Mouse (Mus musculus) monocyte, adult 2 months (primary cell): ENCODE results near the gene Zfp839.
A peak's percentile ranks its signal among the peaks of the same experiment; 100 is the strongest.

Experiments used
- DNase-seq, 2 experiments: peaks; one replicate each; pipeline ENCODE4 v3.0.0; 2022; ENCODE audit warnings: low spot score in 2 of 2, low read depth in 1 of 2

Gene Zfp839

DNA sequence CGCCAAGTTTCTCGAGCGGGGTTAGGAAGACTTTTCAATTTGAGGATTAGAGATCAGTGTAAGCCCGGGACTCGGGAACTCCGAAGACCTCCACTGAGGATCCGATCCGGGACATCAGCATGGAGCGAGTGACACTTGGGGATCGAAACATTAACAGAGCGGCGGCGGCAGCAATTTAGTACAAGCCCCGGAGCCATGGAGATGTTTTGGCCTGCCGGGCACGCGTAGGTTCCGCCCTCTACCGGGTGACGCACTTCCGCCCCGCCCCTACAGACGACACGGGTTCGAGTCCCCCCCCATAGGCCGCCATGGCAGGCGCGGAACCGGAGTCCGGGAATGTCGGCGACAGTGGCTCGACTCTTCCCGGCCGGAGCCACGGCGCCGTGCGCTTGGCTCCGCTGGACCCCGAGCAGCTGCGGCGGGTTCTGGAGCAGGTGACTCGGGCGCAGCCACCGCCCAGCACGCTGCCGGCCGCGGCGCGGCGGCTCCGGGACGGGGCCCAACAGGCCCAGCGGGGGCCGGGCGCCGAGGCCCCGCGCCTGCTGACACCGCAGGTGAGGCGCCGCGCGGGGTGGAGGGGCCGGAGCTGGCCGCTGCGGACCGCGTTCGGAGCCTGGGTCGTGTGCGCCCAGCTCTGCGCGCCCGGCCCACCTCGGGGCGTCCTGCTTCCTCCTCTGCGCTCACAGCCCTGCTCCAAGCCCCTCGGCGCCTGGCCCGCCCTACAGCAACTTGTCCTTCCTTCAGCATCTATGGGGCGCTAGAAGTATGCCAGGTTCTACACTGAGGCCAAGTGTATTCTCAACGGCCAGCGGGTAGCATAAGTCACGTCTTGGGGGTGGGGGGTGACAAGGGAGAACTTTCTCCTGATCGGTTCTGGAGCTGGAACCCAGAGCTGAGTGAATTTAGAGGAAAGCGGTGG, at the start of gene Zfp839:
Zfp839 (plus strand) TSS at position 244 of the 919 bp plus-strand sequence.
- DNase-seq = peak; percentile 30 to 78

- DNase-seq = no peak
These were observed 48.1 kb upstream of the Zfp839 start for GRCm38 (mm10) chr12:110801876-110802464.

GRCm38 (mm10) chr12:110802674-110803297, 47.3 kb upstream of the Zfp839 start:
- no peak for DNase-seq

- DNase-seq = no peak
These were observed 45.8 kb upstream of the Zfp839 start for GRCm38 (mm10) chr12:110804261-110804660.

GRCm38 (mm10) chr12:110806301-110806970, 43.6 kb upstream of the Zfp839 start:
- no peak for DNase-seq

DNA sequence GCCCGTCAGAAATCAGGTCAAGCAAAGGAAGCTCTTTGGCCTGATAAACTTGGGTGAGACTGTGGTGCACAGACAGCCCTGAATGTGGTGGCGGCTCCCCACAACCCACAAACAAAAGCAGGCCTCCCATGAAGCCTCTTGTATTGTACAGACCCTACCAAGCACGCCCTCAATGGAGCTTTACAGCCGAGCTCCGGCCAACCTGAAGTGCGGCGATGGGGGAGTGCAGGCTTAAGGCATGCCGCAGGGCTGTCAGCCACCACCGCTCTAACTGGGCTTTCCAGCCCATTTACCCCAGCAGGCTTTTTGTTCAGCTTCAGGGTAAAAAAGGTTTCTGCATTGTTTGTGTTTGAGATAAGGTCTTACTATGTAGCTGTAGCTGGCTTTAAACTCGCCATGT, 41.6 kb upstream of the Zfp839 start:
- DNase-seq = no peak

DNA sequence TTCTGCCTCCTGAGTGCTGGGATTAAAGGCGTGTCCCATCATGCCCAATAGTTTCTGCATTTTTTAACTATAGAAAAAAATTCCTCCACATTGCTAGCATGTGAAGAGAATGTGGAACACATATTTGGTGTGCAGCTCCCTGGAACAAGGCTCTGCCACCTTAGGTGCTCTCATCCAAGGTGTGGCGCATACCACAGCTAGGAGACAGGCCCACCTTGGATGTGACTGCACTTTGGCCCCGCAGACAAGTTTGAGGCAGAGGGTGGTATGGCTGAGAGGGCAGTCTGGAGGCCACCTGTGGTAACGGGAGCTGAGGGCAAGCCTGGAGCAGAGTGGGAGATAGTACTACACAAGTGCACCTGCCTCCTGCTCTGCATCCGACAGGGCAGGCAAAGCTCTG, 41.2 kb upstream of the Zfp839 start:
- DNase-seq = no peak

DNA sequence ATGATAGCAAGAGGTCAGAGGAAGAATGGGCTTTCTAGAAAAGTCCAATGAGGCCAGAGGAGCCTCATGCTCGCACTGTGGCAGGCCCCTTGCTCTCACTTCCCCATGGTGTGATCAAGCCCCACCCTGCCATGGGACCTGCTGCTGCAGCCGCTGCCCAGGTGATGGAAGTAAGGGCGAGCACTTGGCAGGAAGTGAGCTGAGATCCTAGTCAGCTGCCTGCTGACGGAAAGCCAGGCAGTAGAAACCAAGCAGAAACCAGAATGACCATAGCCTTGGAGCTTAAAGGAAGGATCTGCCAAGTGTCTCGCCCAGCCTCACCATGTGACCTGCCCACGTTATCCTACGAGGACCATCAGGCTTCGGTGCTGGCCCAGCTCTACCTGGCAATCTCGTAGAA, 36.9 kb upstream of the Zfp839 start:
- DNase-seq = peak; percentile 28 to 34

DNA sequence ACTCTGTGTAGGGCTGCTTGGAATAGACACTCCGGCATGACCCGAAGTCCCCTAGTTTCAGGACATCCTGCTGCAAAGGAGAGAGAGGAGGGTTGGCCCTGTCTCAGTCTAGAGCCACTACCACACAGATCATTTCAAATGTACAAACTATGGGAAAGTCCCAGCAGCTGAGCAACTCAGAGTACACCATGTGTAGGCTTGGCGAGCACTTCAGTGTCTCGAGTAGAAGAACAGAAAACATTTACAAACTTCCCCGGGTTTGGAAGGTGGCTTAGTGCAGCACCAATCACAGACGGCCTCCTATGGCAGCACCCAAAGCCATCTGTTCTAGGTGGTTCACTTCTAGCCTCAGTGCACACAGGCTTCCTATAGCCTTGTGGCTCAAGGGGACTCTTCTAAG, 36.4 kb upstream of the Zfp839 start:
- no peak for DNase-seq

GRCm38 (mm10) chr12:110814924-110815323, 35.1 kb upstream of the Zfp839 start:
- DNase-seq = no peak

GRCm38 (mm10) chr12:110816833-110817232, 33.2 kb upstream of the Zfp839 start:
- no peak for DNase-seq

- no peak for DNase-seq
These were observed 30.7 kb upstream of the Zfp839 start for GRCm38 (mm10) chr12:110819367-110819766.

GRCm38 (mm10) chr12:110821787-110822186, 28.3 kb upstream of the Zfp839 start:
- no peak for DNase-seq

GRCm38 (mm10) chr12:110822366-110822765, 27.7 kb upstream of the Zfp839 start:
- no peak for DNase-seq

- DNase-seq = no peak
These were observed 21.1 kb upstream of the Zfp839 start for GRCm38 (mm10) chr12:110828908-110829307.

DNA sequence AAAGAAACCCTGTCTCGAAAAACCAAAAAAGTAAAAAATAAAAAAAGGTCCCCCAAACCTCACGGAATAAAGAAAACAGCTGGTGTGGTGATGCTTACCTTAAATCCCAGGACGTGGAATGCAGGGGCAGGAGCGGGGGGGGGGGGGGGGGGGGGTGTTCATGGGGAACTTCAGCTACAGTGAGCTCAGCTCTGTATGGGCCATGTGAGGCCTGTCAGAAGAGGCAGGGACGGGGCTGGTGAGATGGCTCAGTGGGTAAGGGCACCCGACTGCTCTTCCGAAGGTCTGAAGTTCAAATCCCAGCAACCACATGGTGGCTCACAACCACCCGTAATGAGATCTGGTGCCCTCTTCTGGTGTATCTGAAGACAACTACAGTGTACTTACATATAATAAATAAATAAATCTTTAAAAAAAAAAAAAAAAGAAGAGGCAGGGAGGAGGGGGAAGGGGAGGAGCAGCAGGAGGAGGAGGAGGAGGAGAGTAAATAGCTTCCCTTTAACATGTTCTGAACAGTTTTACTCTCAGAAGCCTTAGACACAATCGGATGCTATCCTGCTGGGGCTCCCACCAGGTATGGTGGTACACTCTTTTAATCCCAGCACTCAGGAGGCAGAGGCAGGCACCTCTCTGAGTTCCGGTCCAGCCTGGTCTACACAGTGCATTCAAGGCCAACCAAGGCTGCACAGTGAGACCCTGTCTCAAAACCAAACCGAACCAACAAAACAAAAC, 19.6 kb upstream of the Zfp839 start:
- no peak for DNase-seq

DNA sequence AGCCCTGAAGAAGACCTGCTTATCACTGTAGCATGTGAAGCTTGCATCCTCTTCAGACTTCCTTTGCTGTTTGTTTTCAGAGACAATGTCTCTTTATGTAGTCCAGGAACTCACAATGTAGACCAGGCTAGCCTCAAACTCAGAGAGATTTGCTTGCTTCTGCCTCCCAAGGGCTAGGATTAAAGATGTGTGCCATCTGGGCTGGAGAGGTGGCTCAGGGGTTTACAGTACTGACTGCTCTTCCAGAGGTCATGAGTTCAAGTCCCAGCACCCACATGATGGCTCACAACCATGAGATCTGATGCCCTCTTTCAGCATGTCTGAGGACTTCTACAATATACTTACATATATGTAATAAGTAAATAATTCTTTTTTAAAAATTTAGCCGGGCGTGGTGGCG, 14.9 kb upstream of the Zfp839 start:
- no peak for DNase-seq

- DNase-seq = no peak
These were observed 13.3 kb upstream of the Zfp839 start for GRCm38 (mm10) chr12:110836729-110837128.

DNA sequence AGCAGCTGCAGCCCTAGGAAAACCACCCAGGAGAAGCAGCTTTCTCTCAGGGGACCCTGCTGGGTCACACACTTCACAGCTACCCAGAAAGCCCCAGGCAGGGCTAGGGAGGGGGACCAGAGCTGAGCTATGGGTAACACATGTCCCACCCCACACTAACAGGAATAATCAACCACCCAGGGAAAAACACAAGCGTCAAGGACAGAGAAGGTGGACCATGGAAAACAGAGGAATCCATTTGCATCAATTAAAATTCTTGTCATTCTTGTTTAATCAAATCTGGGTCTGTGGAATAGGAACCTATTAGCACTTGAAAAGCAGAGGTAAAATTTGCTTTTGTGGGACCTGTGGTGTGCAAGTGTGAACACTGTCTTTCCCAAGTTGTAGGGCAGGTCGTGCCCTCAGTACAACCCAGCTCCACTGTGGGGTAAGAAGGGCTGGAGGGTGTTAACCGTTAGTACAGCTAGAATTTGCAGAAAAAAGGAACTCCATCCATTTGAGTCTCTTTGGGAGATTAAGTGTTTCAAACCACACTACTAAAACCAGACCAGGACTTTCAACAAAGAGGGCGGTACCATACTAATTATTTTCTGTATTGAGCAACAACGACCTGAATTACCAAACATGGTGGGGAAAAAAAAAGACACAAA, 12.7 kb upstream of the Zfp839 start:
- DNase-seq = no peak

- DNase-seq = no peak
These were observed 12.2 kb upstream of the Zfp839 start for GRCm38 (mm10) chr12:110837850-110838249.
